ENCODE assay signal across 19 mouse cellular contexts in the genomic region with DNA sequence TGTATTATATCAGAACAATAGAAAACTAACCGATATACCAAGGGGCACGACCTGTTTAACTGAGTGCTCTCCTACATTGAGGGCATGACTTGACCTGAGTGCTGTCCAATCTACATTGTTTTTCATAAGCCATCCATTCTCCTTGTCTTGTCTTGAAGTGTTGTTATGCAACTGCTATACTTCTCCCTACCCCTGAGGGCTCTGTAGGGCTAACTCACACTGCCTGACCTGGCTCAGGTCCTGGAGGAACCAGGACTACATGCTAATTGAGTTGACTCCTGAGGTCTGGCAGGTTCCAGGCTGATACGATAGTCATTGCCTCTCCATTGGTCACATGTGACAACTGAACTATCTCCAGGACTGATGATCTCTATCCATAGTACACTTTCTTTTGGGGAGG. TPM values are rescaled to one million over a fixed set of nuclear protein-coding genes. Genes with fewer than 3 reads are reported as not detected.
DNase-seq lines count a peak whose midpoint lies in the region; ATAC-seq lines count a peak whose summit lies in the region.
"Had no signal": no experiment of that assay in that cellular context is flagged by ENCODE, and none has a peak within 500 bp of the region (broad histone marks: within the 10 kb centered on the region; RNA-seq: fewer than 3 reads in every experiment).

No protein-coding gene starts in this region.

- no peak overlapping the region for H3K9ac ChIP-seq in midbrain, embryonic 14.5 days (replicated peaks; ENCODE audit: low read length)
- no peak overlapping the region for H3K9ac ChIP-seq in hindbrain, embryonic 16.5 days (ENCODE audit: low read depth, low read length)

- no peak overlapping the region for H3K27ac ChIP-seq in midbrain, embryonic 14.5 days (replicated peaks; ENCODE audit: low read depth, low read length)
- no peak overlapping the region for H3K27ac ChIP-seq in hindbrain, embryonic 16.5 days (ENCODE audit: low read depth, low read length)

- DNase-seq in fat pad, adult 2 months (ENCODE audit: extremely low read depth, low read depth, low spot score): peak; percentile 84
- DNase-seq in gonadal fat pad, adult 2 months (ENCODE audit: low read depth): peak; percentile 83
- DNase-seq in midbrain, embryonic 14.5 days: no peak
- DNase-seq: adrenal gland, adult 2 months; adrenal gland, adult 8-10 months; adrenal gland, postnatal 10 days; adrenal gland, postnatal 14 days; adrenal gland, postnatal 25 days; adrenal gland, postnatal 36 days; B cell, adult 2 months; cerebellum, adult 11 months; cerebellum, adult 11-12 months; cerebellum, adult 18-20 months had no signal

- H3K36me3 ChIP-seq in midbrain, embryonic 14.5 days (ENCODE audit: control insufficient read depth, insufficient read depth, low read length): no peaks in the 10 kb centered on the region
- H3K36me3 ChIP-seq in hindbrain, embryonic 16.5 days (ENCODE audit: control insufficient read depth, insufficient read depth, low read length): no peaks in the 10 kb centered on the region
- H3K36me3 ChIP-seq: G1E had no signal

- 92% methylated on average over 3 of the region's 3 CpGs for WGBS in midbrain, embryonic 14.5 days
- WGBS in hindbrain, embryonic 16.5 days: 89% methylated on average over 3 of the region's 3 CpGs

- H3K9me3 ChIP-seq in midbrain, embryonic 14.5 days (ENCODE audit: control insufficient read depth, low read length): no peaks in the 10 kb centered on the region
- H3K9me3 ChIP-seq in hindbrain, embryonic 16.5 days (ENCODE audit: control insufficient read depth, low read length): no peaks in the 10 kb centered on the region
- H3K9me3 ChIP-seq: G1E had no signal

- no peak overlapping the region for H3K4me2 ChIP-seq in midbrain, embryonic 14.5 days (ENCODE audit: low read length)
- H3K4me2 ChIP-seq in hindbrain, embryonic 16.5 days (ENCODE audit: low read length): no peak overlapping the region

- ATAC-seq in midbrain, embryonic 14.5 days (ENCODE audit: low FRiP score, low TSS enrichment): no peak
- ATAC-seq in hindbrain, embryonic 16.5 days: no peak
- ATAC-seq: activated CD4-positive, CD25-positive, alpha-beta regulatory T cell, adult 4 months; CD4-positive, CD25-positive, alpha-beta regulatory T cell, adult 4 months; Patski had no signal

- no peaks in the 10 kb centered on the region for H3K4me1 ChIP-seq in midbrain, embryonic 14.5 days (ENCODE audit: control insufficient read depth, insufficient read depth, low read length)
- no peaks in the 10 kb centered on the region for H3K4me1 ChIP-seq in hindbrain, embryonic 16.5 days (ENCODE audit: control insufficient read depth, insufficient read depth, low read depth, low read length)

- H3K27me3 ChIP-seq in midbrain, embryonic 14.5 days (ENCODE audit: control insufficient read depth, insufficient read depth, low read length): no peaks in the 10 kb centered on the region
- H3K27me3 ChIP-seq in hindbrain, embryonic 16.5 days (replicated peaks; ENCODE audit: control insufficient read depth, insufficient read depth, low read length): no peaks in the 10 kb centered on the region
- H3K27me3 ChIP-seq: CH12.LX, Patski had no signal

- H3K4me3 ChIP-seq in midbrain, embryonic 14.5 days (replicated peaks; ENCODE audit: low read depth, low read length): no peak overlapping the region
- H3K4me3 ChIP-seq in hindbrain, embryonic 16.5 days (ENCODE audit: low read length): no peak overlapping the region

RNA-seq across cellular contexts. Expression of a gene that starts 26.5 kb away (rescaled TPM):
- polyA plus RNA-seq in gonadal fat pad, adult 2 months (2012; rRNA removed): 4.8 and 5.3 TPM in 2 replicates
- polyA plus RNA-seq in midbrain, embryonic 14.5 days (2014; fragmentation: Nextera tagmentation; extraction: Ambion mirVana): 30.4 and 41.4 TPM in 2 replicates
- polyA plus RNA-seq in hindbrain, embryonic 16.5 days (2015; fragmentation: Nextera tagmentation; extraction: Ambion mirVana): 18.4 and 20.1 TPM in 2 replicates
